In genomic region chr10:18454161-18454560, GRCm38 (mm10) we compare ENCODE assay signal across 14 mouse cellular contexts.
DNase-seq lines count a peak whose midpoint lies in the region; ATAC-seq lines count a peak whose summit lies in the region.
"Had no signal": no experiment of that assay in that cellular context is flagged by ENCODE, and none has a peak within 500 bp of the region (broad histone marks: within the 10 kb centered on the region; RNA-seq: fewer than 3 reads in every experiment).

No protein-coding gene starts in this region.

- H3K9ac ChIP-seq in liver, embryonic 12.5 days: no peak overlapping the region
- H3K9ac ChIP-seq: limb, embryonic 15.5 days had no signal

- H3K27ac ChIP-seq in heart, embryonic 10.5 days: peak overlapping the region; percentile 63; the same call in 1 of the 2 replicates
- H3K27ac ChIP-seq in liver, embryonic 12.5 days: peak overlapping the region; percentile 68; the same call in 1 of the 2 replicates
- H3K27ac ChIP-seq: gastrocnemius, adult 2 months; limb, embryonic 15.5 days had no signal

- H3K4me3 ChIP-seq in heart, embryonic 10.5 days: no peak overlapping the region
- H3K4me3 ChIP-seq in liver, embryonic 12.5 days: no peak overlapping the region
- H3K4me3 ChIP-seq: gastrocnemius, adult 2 months; limb, embryonic 15.5 days; megakaryocyte, embryonic 14.5 days had no signal

- H3K27me3 ChIP-seq in heart, embryonic 10.5 days (ENCODE audit: insufficient read depth, poor library complexity, severe bottlenecking): no peaks in the 10 kb centered on the region
- H3K27me3 ChIP-seq in liver, embryonic 12.5 days (replicated peaks): no peaks in the 10 kb centered on the region
- H3K27me3 ChIP-seq: limb, embryonic 15.5 days; megakaryocyte, embryonic 14.5 days had no signal

- 53% methylated on average over 3 of the region's 3 CpGs for WGBS in heart, embryonic 10.5 days
- WGBS in liver, embryonic 12.5 days (ENCODE audit: insufficient replicate concordance): 41% methylated on average over 3 of the region's 3 CpGs

- intact Hi-C loops in heart, postnatal 10 days (cut with DNase I): loop anchor here (5.0 kb wide), 1 partner anchor 47 kb away; no protein-coding TSS in a partner anchor

- H3K36me3 ChIP-seq in heart, embryonic 10.5 days: no peaks in the 10 kb centered on the region
- no peaks in the 10 kb centered on the region for H3K36me3 ChIP-seq in liver, embryonic 12.5 days
- H3K36me3 ChIP-seq: limb, embryonic 15.5 days had no signal

- H3K4me1 ChIP-seq in heart, embryonic 10.5 days: peaks cover 52% of the 10 kb centered on the region
- peaks cover 28% of the 10 kb centered on the region for H3K4me1 ChIP-seq in liver, embryonic 12.5 days

- no peak for DNase-seq in heart, embryonic 10.5 days (ENCODE audit: low spot score)
- no peak for DNase-seq in heart, postnatal 10 days
- DNase-seq in ovary, adult 18-20 months (ENCODE audit: low spot score): peak; percentile 34
- no peak for DNase-seq in ovary, postnatal 36 days (ENCODE audit: low spot score)
- no peak for DNase-seq in layer of hippocampus, adult 11-12 months (ENCODE audit: low spot score)
- no peak for DNase-seq in lung, postnatal 10 days
- DNase-seq: gastrocnemius, adult 2 months; heart, postnatal 4 days; kidney, postnatal 10 days; lung, postnatal 14 days; right cerebral cortex, postnatal 4 days had no signal

- H3K9me3 ChIP-seq in heart, embryonic 10.5 days: no peaks in the 10 kb centered on the region
- no peaks in the 10 kb centered on the region for H3K9me3 ChIP-seq in liver, embryonic 12.5 days (replicated peaks)
- H3K9me3 ChIP-seq: limb, embryonic 15.5 days; megakaryocyte, embryonic 14.5 days had no signal

- ATAC-seq in liver, embryonic 12.5 days: peak; percentile 94

- H3K4me2 ChIP-seq in liver, embryonic 12.5 days: peak overlapping the region; percentile 28
- H3K4me2 ChIP-seq: limb, embryonic 15.5 days had no signal
